Mouse (Mus musculus): ENCODE results near the gene Epb41. TPM values are rescaled to one million over a fixed set of nuclear protein-coding genes. Genes with fewer than 3 reads are reported as not detected.

The Epb41 gene
- total RNA-seq, 1 experiment from 2014 or later: 98.1 TPM

DNA sequence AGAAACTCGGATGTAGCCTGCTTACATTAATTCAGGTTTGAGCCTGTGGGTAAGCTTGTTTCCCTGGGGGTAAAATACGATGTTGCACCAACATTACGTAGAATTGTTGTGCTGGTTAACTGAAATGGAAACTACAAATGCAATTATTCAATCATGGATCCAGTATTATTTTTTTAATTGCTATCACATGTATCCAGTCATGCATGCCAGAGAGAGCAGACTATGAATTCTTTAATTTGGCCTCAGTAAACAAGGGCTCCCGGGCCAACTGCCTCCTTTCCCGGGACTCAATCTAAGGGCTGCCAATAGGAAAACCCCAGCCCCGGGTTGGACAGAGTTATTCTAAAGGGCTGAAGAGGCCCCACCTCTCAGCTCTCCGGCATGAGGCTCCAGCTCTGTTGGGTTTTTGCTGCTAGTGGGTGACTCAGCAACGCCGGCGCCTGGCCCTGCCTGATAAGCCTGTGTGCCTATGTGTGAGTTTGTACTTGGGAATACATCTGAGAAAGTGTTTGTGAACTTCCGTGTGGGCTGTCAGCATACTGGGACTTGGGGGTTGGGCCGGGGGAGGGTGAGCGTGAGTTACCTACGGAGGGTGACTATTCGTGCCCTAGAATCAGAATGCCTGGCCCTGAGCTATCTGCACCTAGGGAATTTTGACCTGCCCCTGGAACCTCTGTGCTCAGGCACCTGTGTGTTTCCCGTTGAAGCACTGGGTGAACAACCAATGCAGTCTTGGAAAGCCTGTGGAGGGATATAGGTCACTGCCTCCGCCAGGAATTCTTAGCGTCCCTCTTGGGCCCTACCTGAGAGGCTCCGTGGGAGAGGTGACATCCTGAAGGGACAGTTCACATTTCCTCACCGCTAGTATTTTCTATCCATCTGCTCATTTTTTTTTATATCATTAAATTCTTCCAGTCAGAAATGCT lies 1.6 kb upstream of the Epb41 start:
- ATAC-seq (replicated peaks; ENCODE audit: insufficient number of reproducible peaks, low FRiP score, low TSS enrichment, poor library complexity, severe bottlenecking): no peak

GRCm38 (mm10) chr4:132075796-132076195 lies 675 bp upstream of the Epb41 start:
- ATAC-seq (replicated peaks; ENCODE audit: insufficient number of reproducible peaks, low FRiP score, low TSS enrichment, poor library complexity, severe bottlenecking): no peak

DNA sequence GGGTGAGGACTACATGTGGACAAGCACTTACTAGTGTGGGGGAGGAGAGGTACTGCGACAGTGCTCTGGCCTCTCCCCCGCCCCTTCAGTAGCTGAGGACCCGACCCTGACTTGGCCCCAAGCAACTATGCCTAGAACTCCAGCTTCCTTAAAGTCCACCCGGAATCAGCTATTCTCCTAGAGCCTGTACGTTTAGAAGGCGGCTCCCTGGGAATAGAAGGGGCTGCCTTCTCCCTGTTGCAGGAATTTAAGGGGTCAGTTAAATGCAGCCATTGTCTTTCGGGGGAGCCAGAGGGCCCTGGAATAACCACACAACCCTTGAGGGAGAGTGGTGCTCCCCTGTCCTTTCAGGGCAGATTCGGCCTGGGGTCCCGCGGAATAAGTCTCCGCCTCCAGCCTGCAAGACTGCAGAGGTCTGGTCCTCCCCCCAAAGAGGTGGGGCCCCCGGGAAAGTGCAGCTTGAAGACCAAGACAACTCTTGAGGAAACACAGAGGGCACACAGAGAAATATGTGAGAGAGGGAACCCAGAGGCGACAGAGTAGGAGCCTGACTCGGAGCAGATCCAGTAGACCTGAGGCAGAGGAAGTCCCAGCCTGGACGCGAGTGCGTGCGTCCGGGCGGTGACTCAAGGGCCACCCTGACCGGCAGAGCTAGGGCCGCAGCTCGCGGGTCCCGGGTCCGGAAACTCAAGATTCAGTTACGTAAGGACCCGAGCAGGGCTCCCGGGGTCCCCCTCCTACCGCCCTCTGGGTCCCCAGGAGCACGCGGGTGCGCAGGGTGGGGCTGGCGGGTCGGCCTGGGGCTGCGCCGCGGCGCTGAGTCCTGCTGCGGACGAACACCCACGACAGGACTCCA lies 816 bp downstream of the Epb41 start, which contains the start of gene Gm10300:
Gene Gm10300, plus strand, starts transcription at position 621 of the 856 bp plus-strand sequence.
- ATAC-seq (replicated peaks; ENCODE audit: insufficient number of reproducible peaks, low FRiP score, low TSS enrichment, poor library complexity, severe bottlenecking): no peak; the same call in 1 of the 2 replicates

- ATAC-seq (replicated peaks; ENCODE audit: insufficient number of reproducible peaks, low FRiP score, low TSS enrichment, poor library complexity, severe bottlenecking): no peak
Measured at GRCm38 (mm10) chr4:132072946-132073345, 2.2 kb downstream of the Epb41 start.

DNA sequence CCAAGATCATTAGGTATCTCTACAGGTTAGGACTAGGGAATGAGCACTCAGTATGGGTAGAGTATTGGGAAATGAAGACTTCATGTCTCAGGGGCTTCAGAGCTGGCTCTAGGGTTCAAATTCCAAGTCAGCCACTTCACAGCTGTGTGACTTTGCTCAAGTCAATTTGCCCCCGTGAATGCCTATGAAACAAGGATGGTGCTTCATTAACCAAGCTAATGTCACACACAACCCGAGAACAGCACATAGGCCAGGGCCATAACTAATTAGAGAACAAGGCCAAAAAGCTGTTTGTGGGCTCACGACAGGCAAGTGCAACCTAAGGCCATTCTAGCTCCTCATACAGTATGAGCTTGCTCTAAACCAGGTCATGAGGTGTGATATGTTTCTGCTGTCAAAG lies 3.0 kb downstream of the Epb41 start:
- no peak for ATAC-seq (replicated peaks; ENCODE audit: insufficient number of reproducible peaks, low FRiP score, low TSS enrichment, poor library complexity, severe bottlenecking)

DNA sequence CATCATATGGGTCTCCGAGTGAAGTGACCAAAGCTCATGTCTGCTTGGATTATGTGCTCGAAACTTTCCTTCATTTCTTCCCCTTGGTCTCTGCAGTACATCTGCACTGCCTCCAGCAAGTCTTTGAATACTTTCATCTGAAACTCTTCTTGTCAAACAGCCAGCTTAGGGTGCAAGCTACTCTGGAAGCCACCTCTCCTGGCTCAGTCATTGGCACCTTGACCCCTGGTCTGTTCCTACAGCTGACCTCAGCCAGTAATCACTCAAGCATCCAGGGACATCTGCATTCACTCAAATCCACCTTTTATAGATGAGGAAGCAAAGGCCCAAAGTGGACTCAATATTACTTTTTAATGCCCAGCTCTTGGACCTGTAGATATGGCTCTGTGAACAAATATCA lies 3.4 kb downstream of the Epb41 start:
- no peak for ATAC-seq (replicated peaks; ENCODE audit: insufficient number of reproducible peaks, low FRiP score, low TSS enrichment, poor library complexity, severe bottlenecking)

DNA sequence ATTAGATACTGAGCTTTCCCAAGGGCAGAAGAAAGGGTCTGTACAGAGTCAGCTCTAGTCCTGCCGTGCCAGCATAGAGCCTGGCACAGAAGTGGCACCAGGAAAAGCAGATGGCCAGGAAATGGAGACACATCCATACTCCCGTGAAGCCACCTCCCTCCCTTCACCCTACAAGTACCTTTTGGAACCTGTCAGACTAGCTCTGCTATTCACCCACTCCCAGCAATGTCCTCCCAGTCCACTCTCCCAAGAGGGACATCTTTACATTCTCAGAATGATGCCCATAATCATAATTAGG lies 7.2 kb downstream of the Epb41 start:
- ATAC-seq (replicated peaks; ENCODE audit: insufficient number of reproducible peaks, low FRiP score, low TSS enrichment, poor library complexity, severe bottlenecking): no peak

DNA sequence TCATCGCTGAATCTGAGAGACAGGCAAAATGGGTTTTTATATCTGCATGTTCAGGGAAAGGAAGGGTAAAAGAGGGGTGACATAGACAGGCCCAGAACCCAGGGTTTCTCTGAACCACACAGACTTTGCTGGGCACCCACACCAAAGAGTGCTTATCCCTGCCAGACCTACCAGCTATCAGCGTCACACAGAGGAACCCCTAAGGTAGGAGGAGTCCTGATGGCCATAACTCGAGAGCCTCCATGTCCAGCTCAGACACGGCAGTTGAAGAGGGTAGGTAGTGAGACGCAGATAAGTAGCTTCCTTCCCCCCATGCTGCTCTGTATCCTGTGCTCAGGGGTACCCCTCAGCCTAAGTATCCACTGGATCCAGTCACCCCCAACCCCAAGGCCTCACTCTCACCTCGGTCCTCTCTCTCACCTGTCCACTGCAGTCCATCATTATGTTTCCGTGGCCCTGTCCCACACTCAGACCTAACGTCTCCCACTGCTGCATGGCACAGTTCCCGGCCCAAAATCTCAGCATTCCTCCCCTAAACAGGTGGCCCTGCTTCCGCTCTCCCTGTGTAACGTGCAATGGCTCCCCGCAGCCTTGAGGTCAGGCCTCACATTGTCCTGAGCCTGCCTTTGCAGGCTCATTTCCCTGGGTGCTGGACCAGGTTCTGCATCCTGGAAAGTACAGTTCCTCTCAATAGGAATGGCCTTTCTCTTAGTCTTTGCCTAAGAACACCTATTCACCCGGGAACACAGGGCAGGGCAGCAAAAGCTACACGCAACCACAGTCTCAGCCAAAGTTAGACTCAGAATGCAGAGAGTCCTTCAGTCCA lies 7.8 kb downstream of the Epb41 start:
- ATAC-seq (replicated peaks; ENCODE audit: insufficient number of reproducible peaks, low FRiP score, low TSS enrichment, poor library complexity, severe bottlenecking): no peak

- no peak for ATAC-seq (replicated peaks; ENCODE audit: insufficient number of reproducible peaks, low FRiP score, low TSS enrichment, poor library complexity, severe bottlenecking)
Measured at GRCm38 (mm10) chr4:132066101-132066773, 8.9 kb downstream of the Epb41 start.

DNA sequence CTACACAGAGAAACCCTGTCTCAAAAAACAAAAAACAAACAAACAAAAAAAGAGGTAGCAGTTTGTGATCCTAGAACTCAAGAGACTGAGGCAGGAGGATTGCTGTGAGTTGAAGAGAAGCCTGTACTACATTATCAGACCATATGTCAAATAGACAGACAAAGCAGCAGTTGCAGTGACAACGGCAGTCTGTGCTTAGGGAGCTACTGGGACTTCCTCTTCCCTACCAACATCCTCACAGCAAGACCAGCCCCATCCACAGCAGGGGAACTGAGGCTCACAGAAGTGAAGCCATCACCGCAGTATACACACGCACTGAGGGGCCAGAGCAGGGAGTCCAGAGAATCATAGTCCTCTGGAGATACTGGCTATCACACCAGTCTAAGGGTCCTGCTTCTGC lies 9.5 kb downstream of the Epb41 start:
- no peak for ATAC-seq (replicated peaks; ENCODE audit: insufficient number of reproducible peaks, low FRiP score, low TSS enrichment, poor library complexity, severe bottlenecking)

DNA sequence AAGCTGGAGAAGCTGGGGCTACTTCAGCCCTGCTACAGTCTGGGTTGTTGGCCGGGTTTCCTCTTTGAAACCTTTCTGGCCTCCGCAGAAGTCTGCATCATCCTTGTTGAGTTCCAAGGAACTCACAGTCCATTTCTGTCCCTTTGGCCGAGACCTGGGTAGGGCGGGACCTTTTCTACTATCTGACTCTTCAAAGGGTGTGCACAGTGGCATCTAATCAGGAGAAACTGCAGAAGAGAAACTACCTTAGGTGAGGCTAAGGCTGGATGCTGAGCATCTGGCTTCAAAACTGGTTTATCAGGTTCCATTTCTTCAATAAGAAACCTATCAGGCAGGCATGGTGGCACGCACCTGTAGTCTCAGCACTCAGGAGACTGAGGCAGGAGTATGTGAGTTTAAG lies 10.6 kb downstream of the Epb41 start:
- no peak for ATAC-seq (replicated peaks; ENCODE audit: insufficient number of reproducible peaks, low FRiP score, low TSS enrichment, poor library complexity, severe bottlenecking)

DNA sequence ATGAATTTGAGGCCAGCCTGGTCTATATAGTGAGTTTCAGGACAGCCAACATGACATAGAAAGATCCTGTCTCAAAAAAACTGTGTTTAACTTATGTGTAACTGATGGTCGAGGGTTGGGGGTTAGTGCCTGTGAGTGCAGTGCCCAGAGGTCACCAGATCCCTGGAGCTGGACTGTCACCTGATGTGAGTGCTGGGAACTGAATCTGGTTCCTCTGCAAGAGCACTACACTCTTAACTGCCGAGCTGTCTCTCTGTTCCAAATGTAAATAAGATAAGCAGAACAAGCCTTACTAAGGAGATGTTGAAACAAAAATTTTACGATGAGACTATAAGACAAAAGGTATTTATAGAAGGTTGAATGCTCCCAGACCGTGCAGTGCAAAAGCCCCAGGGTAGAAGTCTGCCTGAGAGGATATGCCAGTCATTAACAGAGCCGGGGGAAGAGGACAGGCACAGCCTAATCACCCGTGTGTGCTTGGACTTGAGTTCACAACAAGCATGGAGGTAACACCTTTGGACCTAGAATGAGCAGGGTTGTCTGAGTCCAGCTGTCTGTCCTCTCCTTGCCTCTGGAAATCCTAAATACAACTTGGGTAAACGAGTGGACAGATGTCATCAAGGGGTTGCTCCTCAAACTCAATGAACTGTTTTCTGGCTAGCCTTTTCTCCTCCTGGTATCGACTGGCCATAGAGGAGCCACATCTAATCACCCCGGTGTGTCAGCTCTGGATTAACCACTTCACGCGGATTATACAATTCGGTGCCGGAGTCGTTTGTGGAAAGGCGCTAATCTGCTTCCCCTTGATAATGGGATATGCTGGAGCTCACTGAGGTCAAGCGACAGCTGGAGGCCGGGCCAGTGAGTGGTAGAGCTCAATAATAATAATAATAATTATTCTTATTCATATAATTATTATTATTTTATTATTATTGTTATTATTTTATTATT lies 11.9 kb downstream of the Epb41 start:
- ATAC-seq (replicated peaks; ENCODE audit: insufficient number of reproducible peaks, low FRiP score, low TSS enrichment, poor library complexity, severe bottlenecking): no peak

- no peak for ATAC-seq (replicated peaks; ENCODE audit: insufficient number of reproducible peaks, low FRiP score, low TSS enrichment, poor library complexity, severe bottlenecking)
Measured at GRCm38 (mm10) chr4:132062289-132062688, 12.8 kb downstream of the Epb41 start.

DNA sequence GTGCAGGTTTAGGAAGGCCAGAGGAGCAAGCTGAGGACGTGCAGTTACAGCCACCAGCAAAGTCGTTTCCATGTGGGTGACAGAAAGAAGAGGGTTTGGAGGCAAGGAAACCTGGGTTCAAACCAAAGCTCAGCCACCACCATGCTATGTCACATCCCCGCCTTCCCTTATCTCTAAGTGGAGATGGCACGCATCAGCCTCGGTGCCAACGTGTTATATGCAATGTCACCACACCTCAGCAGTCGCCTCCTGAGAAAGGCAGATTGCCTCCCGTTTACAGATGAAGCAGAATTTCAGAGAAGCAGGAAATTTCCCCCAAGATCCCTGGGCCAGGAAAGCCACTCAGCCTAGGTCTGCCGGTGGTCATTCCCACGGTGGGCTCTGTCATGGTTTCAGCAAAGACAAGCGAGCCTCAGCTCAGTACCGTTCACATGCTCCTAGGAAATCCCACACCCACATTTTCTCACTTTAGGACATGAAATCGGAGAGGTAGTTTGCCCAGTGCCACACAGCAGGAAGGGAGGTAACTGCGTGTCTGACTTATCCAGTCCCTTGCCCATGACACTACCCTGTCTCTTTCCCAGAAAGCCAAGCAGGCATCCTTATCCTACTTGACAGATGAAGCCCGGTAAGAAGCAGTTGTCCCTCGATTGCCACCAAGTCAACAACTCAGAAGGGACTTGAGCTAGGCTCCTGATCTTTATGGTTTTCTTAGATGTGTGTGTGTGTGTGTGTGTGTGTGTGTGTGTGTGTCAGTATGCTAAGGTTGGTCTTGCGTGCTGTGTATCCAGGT lies 14.9 kb downstream of the Epb41 start:
- no peak for ATAC-seq (replicated peaks; ENCODE audit: insufficient number of reproducible peaks, low FRiP score, low TSS enrichment, poor library complexity, severe bottlenecking)

DNA sequence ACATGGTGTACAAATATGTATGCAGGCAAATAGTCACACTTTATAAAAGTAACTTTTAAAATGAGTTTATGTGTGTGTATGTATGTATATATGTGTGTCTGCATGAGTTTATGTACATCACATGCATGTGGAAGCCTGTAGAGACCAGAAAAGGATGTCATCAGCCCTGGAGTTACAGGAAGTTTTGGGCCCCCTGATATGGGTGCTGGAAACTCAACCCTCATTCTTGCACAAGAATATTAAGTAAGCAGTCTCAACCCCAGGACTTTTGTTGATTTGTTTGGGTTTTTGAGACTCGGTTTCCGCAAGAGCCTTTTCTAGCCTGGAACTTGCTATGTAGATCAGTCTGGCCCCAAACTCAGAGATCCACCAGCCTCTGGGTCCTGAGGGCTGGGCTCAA lies 15.6 kb downstream of the Epb41 start:
- ATAC-seq (replicated peaks; ENCODE audit: insufficient number of reproducible peaks, low FRiP score, low TSS enrichment, poor library complexity, severe bottlenecking): no peak

DNA sequence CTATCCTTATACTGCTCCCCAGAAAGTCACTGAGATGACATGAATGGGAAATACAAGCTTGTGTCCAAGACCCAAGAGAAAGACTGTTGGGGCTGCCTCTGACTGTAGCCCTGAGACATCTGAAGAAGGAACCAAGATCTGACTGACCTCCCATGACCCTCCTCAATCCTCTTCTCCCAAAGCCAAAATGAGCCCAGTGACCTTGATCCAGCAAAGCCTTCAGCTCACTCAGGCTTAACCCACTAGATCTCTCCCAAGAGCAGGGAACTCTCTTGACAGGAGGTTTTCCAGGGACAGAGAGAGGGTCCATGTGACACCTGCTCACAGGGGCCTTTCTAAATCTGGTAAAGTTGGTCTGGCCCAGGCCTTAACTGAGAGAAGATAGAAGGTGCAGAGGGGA lies 17.8 kb downstream of the Epb41 start:
- no peak for ATAC-seq (replicated peaks; ENCODE audit: insufficient number of reproducible peaks, low FRiP score, low TSS enrichment, poor library complexity, severe bottlenecking)
